In genomic region chr6:108447179-108447845, GRCm38 (mm10) we compare ENCODE assay signal across 8 mouse cellular contexts.
A peak's percentile ranks its signal among the peaks of the same experiment; 100 is the strongest.
DNase-seq lines count a peak whose midpoint lies in the region; ATAC-seq and TF ChIP-seq lines count a peak whose summit lies in the region.
"Had no signal": no experiment of that assay in that cellular context is flagged by ENCODE, and none has a peak within 500 bp of the region (broad histone marks: within the 10 kb centered on the region; RNA-seq: fewer than 3 reads in every experiment).

No protein-coding gene starts in this region.

- peaks cover 15% of the 10 kb centered on the region for H3K4me1 ChIP-seq in limb, embryonic 14.5 days (ENCODE audit: control insufficient read depth, insufficient read depth, low read length)
- no peaks in the 10 kb centered on the region; the same call in 1 of the 2 replicates for H3K4me1 ChIP-seq in limb, embryonic 10.5 days
- peaks cover 8% of the 10 kb centered on the region; the same call in 1 of the 2 replicates for H3K4me1 ChIP-seq in embryonic facial prominence, embryonic 14.5 days (ENCODE audit: control insufficient read depth, insufficient read depth, low read length)
- peaks cover 20% of the 10 kb centered on the region for H3K4me1 ChIP-seq in heart, embryonic 16.5 days (ENCODE audit: control insufficient read depth, insufficient read depth, low read length)

- no peaks in the 10 kb centered on the region for H3K27me3 ChIP-seq in limb, embryonic 14.5 days (ENCODE audit: control insufficient read depth, insufficient read depth, low read length)
- no peaks in the 10 kb centered on the region for H3K27me3 ChIP-seq in limb, embryonic 10.5 days (ENCODE audit: low read depth, poor library complexity, severe bottlenecking)
- H3K27me3 ChIP-seq in embryonic facial prominence, embryonic 14.5 days (replicated peaks; ENCODE audit: control insufficient read depth, insufficient read depth, low read length): no peaks in the 10 kb centered on the region
- no peaks in the 10 kb centered on the region for H3K27me3 ChIP-seq in heart, embryonic 16.5 days (ENCODE audit: control insufficient read depth, insufficient read depth, low read length)

- no peak overlapping the region for H3K4me2 ChIP-seq in limb, embryonic 14.5 days (replicated peaks; ENCODE audit: low read depth, low read length, severe bottlenecking)
- H3K4me2 ChIP-seq in embryonic facial prominence, embryonic 14.5 days (ENCODE audit: low read depth, low read length): no peak overlapping the region
- no peak overlapping the region for H3K4me2 ChIP-seq in heart, embryonic 16.5 days (ENCODE audit: low read depth, low read length)

- ATAC-seq in limb, embryonic 14.5 days (ENCODE audit: low FRiP score, low read depth): no peak
- no peak for ATAC-seq in embryonic facial prominence, embryonic 14.5 days (ENCODE audit: low read depth)
- peak; percentile 39 for ATAC-seq in heart, embryonic 16.5 days (replicated peaks; ENCODE audit: extremely low read depth, insufficient read depth, low FRiP score)

- WGBS in limb, embryonic 14.5 days: 72% methylated on average over 8 of the region's 8 CpGs
- WGBS in limb, embryonic 10.5 days: 82% methylated on average over 8 of the region's 8 CpGs
- WGBS in embryonic facial prominence, embryonic 14.5 days: 69% methylated on average over 8 of the region's 8 CpGs
- WGBS in heart, embryonic 16.5 days: 37% methylated on average over 8 of the region's 8 CpGs

- H3K4me3 ChIP-seq in limb, embryonic 14.5 days (replicated peaks; ENCODE audit: low read length): no peak overlapping the region
- no peak overlapping the region for H3K4me3 ChIP-seq in limb, embryonic 10.5 days
- no peak overlapping the region for H3K4me3 ChIP-seq in embryonic facial prominence, embryonic 14.5 days (ENCODE audit: low read depth, low read length)
- H3K4me3 ChIP-seq in heart, embryonic 16.5 days (ENCODE audit: low read length): no peak overlapping the region

- DNase-seq in limb, embryonic 14.5 days (ENCODE audit: low spot score): no peak
- DNase-seq in limb, embryonic 10.5 days (ENCODE audit: low spot score): no peak
- DNase-seq in embryonic facial prominence, embryonic 14.5 days (ENCODE audit: low spot score): no peak
- peak; percentile 48 to 57 for DNase-seq in lung, postnatal 4 days
- DNase-seq in urinary bladder, postnatal 25 days (ENCODE audit: low spot score): no peak
- DNase-seq in ovary, postnatal 14 days (ENCODE audit: low spot score): no peak
- DNase-seq: thymus, adult 18-20 months had no signal

- H3K9ac ChIP-seq in limb, embryonic 14.5 days (ENCODE audit: low read depth, low read length, severe bottlenecking): no peak overlapping the region
- H3K9ac ChIP-seq in embryonic facial prominence, embryonic 14.5 days (ENCODE audit: low read depth, low read length): no peak overlapping the region
- no peak overlapping the region for H3K9ac ChIP-seq in heart, embryonic 16.5 days (ENCODE audit: low read length)

- H3K9me3 ChIP-seq in limb, embryonic 14.5 days (ENCODE audit: control insufficient read depth, low read length): no peaks in the 10 kb centered on the region
- no peaks in the 10 kb centered on the region for H3K9me3 ChIP-seq in limb, embryonic 10.5 days (replicated peaks)
- H3K9me3 ChIP-seq in embryonic facial prominence, embryonic 14.5 days (ENCODE audit: control insufficient read depth, low read length): no peaks in the 10 kb centered on the region
- H3K9me3 ChIP-seq in heart, embryonic 16.5 days (replicated peaks; ENCODE audit: control insufficient read depth, low read length): no peaks in the 10 kb centered on the region

- TF ChIP-seq POLR2A in limb, embryonic 14.5 days (IDR thresholded peaks at IDR 0.05; ENCODE audit: borderline replicate concordance, extremely low read depth, insufficient read depth, insufficient read length): no peak

- H3K27ac ChIP-seq in limb, embryonic 14.5 days (replicated peaks; ENCODE audit: low read depth, low read length): peak overlapping the region; percentile 38
- no peak overlapping the region for H3K27ac ChIP-seq in limb, embryonic 10.5 days
- H3K27ac ChIP-seq in embryonic facial prominence, embryonic 14.5 days (replicated peaks; ENCODE audit: low read depth, low read length): peak overlapping the region; percentile 65
- peak overlapping the region; percentile 76 for H3K27ac ChIP-seq in heart, embryonic 16.5 days (ENCODE audit: low read length)

- no peaks in the 10 kb centered on the region for H3K36me3 ChIP-seq in limb, embryonic 14.5 days (ENCODE audit: control insufficient read depth, insufficient read depth, low read length)
- peaks cover 5% of the 10 kb centered on the region; the same call in 1 of the 2 replicates for H3K36me3 ChIP-seq in limb, embryonic 10.5 days
- no peaks in the 10 kb centered on the region for H3K36me3 ChIP-seq in embryonic facial prominence, embryonic 14.5 days (ENCODE audit: control insufficient read depth, insufficient read depth, low read length)
- H3K36me3 ChIP-seq in heart, embryonic 16.5 days (ENCODE audit: control insufficient read depth, insufficient read depth): 0 out of 2 replicates have a peak, but pooled peaks cover 3% of the 10 kb centered on the region

Comparison
In these comparisons a context has a peak if more than half of its experiments do, and no peak if none do; other contexts are left out.
1. DNase-seq: peak in lung, postnatal 4 days (2 of 2); none in limb, embryonic 14.5 days (single experiment), limb, embryonic 10.5 days (single experiment), embryonic facial prominence, embryonic 14.5 days (single experiment), urinary bladder, postnatal 25 days (single experiment) and ovary, postnatal 14 days (single experiment).